Mouse (Mus musculus): Measurements from ENCODE around the gene Tex2.

- TF ChIP-seq CTCF (conservative IDR thresholded peaks at IDR 0.05; ENCODE audit: insufficient read depth, insufficient read length, low read depth, low read length) (no peak), POLR2A (IDR thresholded peaks at IDR 0.05; ENCODE audit: low read depth, low read length) (no peak)
Observed at GRCm38 (mm10) chr11:106600124-106600523, 13.1 kb downstream of the Tex2 start.
